Mouse (Mus musculus) embryonic facial prominence, embryonic 12.5 days (tissue): ENCODE results near the gene Gzf1. TPM values are rescaled to one million over a fixed set of nuclear protein-coding genes. Genes with fewer than 3 reads are reported as not detected.

Experiments used
- ATAC-seq: fragments of 200-750 bp; cut with Nextera tagmentation; 2 replicates; pipeline ENCODE4 v1.8.0; 2017; ENCODE audit not compliant: insufficient number of reproducible peaks, insufficient read depth, low FRiP score, low TSS enrichment
- H3K27ac ChIP-seq: fragments of 300-500 bp; sonication (generic); 2 replicates; pipeline ENCODE4 v1.5.1; 2016; ENCODE audit warnings: mild to moderate bottlenecking
- H3K27me3 ChIP-seq: fragments of 300-500 bp; sonication (generic); 2 replicates; pipeline ENCODE4 v1.6.1; 2016; ENCODE audit warnings: mild to moderate bottlenecking, moderate library complexity
- H3K36me3 ChIP-seq: fragments of 300-500 bp; sonication (generic); 2 replicates; pipeline ENCODE4 v1.6.1; 2016; ENCODE audit warnings: mild to moderate bottlenecking
- H3K4me1 ChIP-seq: fragments of 300-500 bp; sonication (generic); 2 replicates; pipeline ENCODE4 v1.6.1; 2016
- H3K4me2 ChIP-seq: fragments of 300-500 bp; sonication (generic); replicated peaks from 2 replicates; pipeline ENCODE4 v1.6.1; 2016; ENCODE audit warnings: mild to moderate bottlenecking, moderate library complexity
- H3K4me3 ChIP-seq: fragments of 300-500 bp; sonication (generic); 2 replicates; pipeline ENCODE4 v1.5.1; 2016; ENCODE audit warnings: mild to moderate bottlenecking
- H3K9ac ChIP-seq: fragments of 300-500 bp; sonication (generic); 2 replicates; pipeline ENCODE4 v1.6.1; 2016; ENCODE audit warnings: mild to moderate bottlenecking, moderate library complexity
- H3K9me3 ChIP-seq: fragments of 300-500 bp; sonication (generic); 2 replicates; pipeline ENCODE4 v1.6.1; 2016; ENCODE audit warnings: mild to moderate bottlenecking, moderate library complexity
- WGBS: fragments of 180-500 bp; shearing (Covaris S2); methylation state at CpG from one replicate; pipeline ENCODE4 v1.1.7; 2016; 5-methylcytosine and 5-hydroxymethylcytosine counted together
- polyA plus RNA-seq: library from polyadenylated mRNA; unstranded; fragments of >200 nt; fragmentation: Nextera tagmentation; extraction: Ambion mirVana; gene quantifications from 2 replicates; pipeline ENCODE4 v1.2.1, GENCODE M21; 2016

Gene Gzf1
- 23.1 and 25.1 TPM in 2 replicates for polyA plus RNA-seq

GRCm38 (mm10) chr2:148680775-148681291, at the start of gene Gzf1:
Gene Gzf1 (plus strand): TSS chr2:148681023.
- Histone ChIP-seq H3K27ac (peak within 1 kb of the TSS; percentile 89), H3K27me3 (no peaks in the 10 kb centered on the region), H3K4me1 (peaks cover 44% of the 10 kb centered on the region), H3K4me2 (peak within 1 kb of the TSS; percentile 90), H3K4me3 (peak within 1 kb of the TSS; percentile 83), H3K9me3 (no peaks in the 10 kb centered on the region), H3K9ac (peak within 1 kb of the TSS; percentile 76), H3K36me3 (peaks cover 32% of the 10 kb centered on the region)
- ATAC-seq, result peak; percentile 94
- whole genome bisulfite sequencing, result under 1% methylated on average over 39 of the region's 39 CpGs

GRCm38 (mm10) chr2:148631602-148632001, 49.2 kb upstream of the Gzf1 start:
- H3K27ac ChIP-seq, result no peak overlapping the region
- H3K4me2 ChIP-seq, result no peak overlapping the region
- no peaks in the 10 kb centered on the region for H3K9me3 ChIP-seq
- no peaks in the 10 kb centered on the region for H3K36me3 ChIP-seq
- no peak for ATAC-seq
- H3K4me3 ChIP-seq, result no peak overlapping the region
- 89% methylated on average over 3 of the region's 3 CpGs for WGBS
- no peaks in the 10 kb centered on the region for H3K27me3 ChIP-seq
- H3K9ac ChIP-seq, result no peak overlapping the region
- H3K4me1 ChIP-seq, result no peaks in the 10 kb centered on the region

- no peak overlapping the region for H3K4me2 ChIP-seq
- H3K9me3 ChIP-seq, result no peaks in the 10 kb centered on the region
- no peak overlapping the region for H3K27ac ChIP-seq
- H3K36me3 ChIP-seq, result no peaks in the 10 kb centered on the region
- H3K4me3 ChIP-seq, result no peak overlapping the region
- WGBS, result 83% methylated on average over 4 of the region's 4 CpGs
- H3K9ac ChIP-seq, result no peak overlapping the region
- H3K4me1 ChIP-seq, result no peaks in the 10 kb centered on the region
- ATAC-seq, result no peak
- no peaks in the 10 kb centered on the region for H3K27me3 ChIP-seq
Observed at GRCm38 (mm10) chr2:148634466-148634865, 46.4 kb upstream of the Gzf1 start.

GRCm38 (mm10) chr2:148642610-148643370, 38.0 kb upstream of the Gzf1 start:
- Histone ChIP-seq H3K27ac (no peak overlapping the region), H3K4me3 (no peak overlapping the region), H3K27me3 (no peaks in the 10 kb centered on the region), H3K9ac (no peak overlapping the region), H3K4me2 (no peak overlapping the region), H3K4me1 (0 out of 2 replicates have a peak, but pooled peaks cover 2% of the 10 kb centered on the region), H3K36me3 (no peaks in the 10 kb centered on the region), H3K9me3 (no peaks in the 10 kb centered on the region)
- ATAC-seq, result no peak
- WGBS, result 34% methylated on average over 1 of the region's 1 CpGs

GRCm38 (mm10) chr2:148644421-148645000, 36.3 kb upstream of the Gzf1 start:
- WGBS, result 83% methylated on average over 6 of the region's 6 CpGs
- H3K9ac ChIP-seq, result no peak overlapping the region
- H3K4me1 ChIP-seq, result 0 out of 2 replicates have a peak, but pooled peaks cover 2% of the 10 kb centered on the region
- ATAC-seq, result no peak
- no peaks in the 10 kb centered on the region for H3K36me3 ChIP-seq
- no peaks in the 10 kb centered on the region for H3K27me3 ChIP-seq
- H3K4me2 ChIP-seq, result no peak overlapping the region
- H3K27ac ChIP-seq, result no peak overlapping the region
- H3K9me3 ChIP-seq, result no peaks in the 10 kb centered on the region
- no peak overlapping the region for H3K4me3 ChIP-seq

- Histone ChIP-seq H3K4me3 (no peak overlapping the region), H3K9ac (no peak overlapping the region), H3K27ac (no peak overlapping the region), H3K4me1 (no peaks in the 10 kb centered on the region), H3K36me3 (no peaks in the 10 kb centered on the region), H3K4me2 (no peak overlapping the region), H3K9me3 (no peaks in the 10 kb centered on the region), H3K27me3 (no peaks in the 10 kb centered on the region)
- WGBS, result 31% methylated on average over 3 of the region's 3 CpGs
- no peak for ATAC-seq
Observed at GRCm38 (mm10) chr2:148650587-148651357, 30.1 kb upstream of the Gzf1 start.

GRCm38 (mm10) chr2:148654961-148655360, 25.9 kb upstream of the Gzf1 start:
- H3K4me2 ChIP-seq, result no peak overlapping the region
- no peak for ATAC-seq
- H3K9ac ChIP-seq, result no peak overlapping the region
- H3K27ac ChIP-seq, result no peak overlapping the region
- H3K36me3 ChIP-seq, result no peaks in the 10 kb centered on the region
- H3K27me3 ChIP-seq, result no peaks in the 10 kb centered on the region
- H3K9me3 ChIP-seq, result no peaks in the 10 kb centered on the region
- H3K4me3 ChIP-seq, result no peak overlapping the region
- WGBS, result 2% methylated on average over 3 of the region's 3 CpGs
- no peaks in the 10 kb centered on the region for H3K4me1 ChIP-seq

- Histone ChIP-seq H3K4me3 (no peak overlapping the region), H3K9ac (no peak overlapping the region), H3K9me3 (no peaks in the 10 kb centered on the region), H3K4me1 (no peaks in the 10 kb centered on the region), H3K27me3 (no peaks in the 10 kb centered on the region), H3K4me2 (no peak overlapping the region), H3K36me3 (no peaks in the 10 kb centered on the region), H3K27ac (no peak overlapping the region)
- 90% methylated on average over 1 of the region's 1 CpGs for WGBS
- no peak for ATAC-seq
Observed at GRCm38 (mm10) chr2:148663458-148663857, 17.4 kb upstream of the Gzf1 start.

- Histone ChIP-seq H3K4me1 (peaks cover 18% of the 10 kb centered on the region; the same call in 1 of the 2 replicates), H3K4me3 (peak within 1 kb of the TSS; percentile 84), H3K27me3 (no peaks in the 10 kb centered on the region), H3K36me3 (peaks cover 25% of the 10 kb centered on the region), H3K9ac (peak within 1 kb of the TSS; percentile 84), H3K27ac (peak within 1 kb of the TSS; percentile 85), H3K9me3 (no peaks in the 10 kb centered on the region), H3K4me2 (peak within 1 kb of the TSS; percentile 82)
- ATAC-seq, result peak; percentile 99
- WGBS, result 1% methylated on average over 58 of the region's 58 CpGs
Observed at GRCm38 (mm10) chr2:148672199-148673096, 8.4 kb upstream of the Gzf1 start, which contains the start of gene Nxt1. Gene Nxt1 (plus strand): TSS chr2:148672601.

GRCm38 (mm10) chr2:148677801-148678200, 3.0 kb upstream of the Gzf1 start:
- Histone ChIP-seq H3K27ac (peak overlapping the region; percentile 79), H3K9ac (peak overlapping the region; percentile 44), H3K9me3 (no peaks in the 10 kb centered on the region), H3K27me3 (no peaks in the 10 kb centered on the region), H3K4me2 (peak overlapping the region; percentile 53), H3K4me3 (peak overlapping the region; percentile 42), H3K4me1 (peaks cover 56% of the 10 kb centered on the region), H3K36me3 (peaks cover 25% of the 10 kb centered on the region)
- no peak for ATAC-seq
- whole genome bisulfite sequencing, result 5% methylated on average over 26 of the region's 26 CpGs
